Mouse (Mus musculus): ENCODE measurements around the gene Cep112.

Gene Cep112

DNA sequence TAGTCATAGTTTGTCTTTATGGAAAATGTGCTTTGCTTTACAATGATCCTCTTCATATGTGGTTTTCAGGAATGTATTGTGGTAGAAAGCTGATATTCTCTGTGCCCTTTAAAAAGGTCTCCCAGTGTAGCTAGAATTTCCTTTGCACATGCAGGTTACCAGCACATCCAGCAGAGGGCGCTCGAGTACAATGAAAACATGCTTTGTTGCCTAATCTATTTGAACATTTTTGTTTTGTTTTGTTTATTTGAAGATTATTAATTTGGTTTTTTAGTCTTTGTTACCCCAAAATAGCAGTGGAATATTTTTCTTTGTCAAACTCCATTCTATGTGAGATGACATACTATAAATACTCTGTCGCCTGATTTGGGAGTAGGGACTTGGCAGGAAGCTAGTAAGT lies 24.8 kb downstream of the Cep112 start:
- peak; percentile 82 for DNase-seq (ENCODE audit: low spot score)

DNA sequence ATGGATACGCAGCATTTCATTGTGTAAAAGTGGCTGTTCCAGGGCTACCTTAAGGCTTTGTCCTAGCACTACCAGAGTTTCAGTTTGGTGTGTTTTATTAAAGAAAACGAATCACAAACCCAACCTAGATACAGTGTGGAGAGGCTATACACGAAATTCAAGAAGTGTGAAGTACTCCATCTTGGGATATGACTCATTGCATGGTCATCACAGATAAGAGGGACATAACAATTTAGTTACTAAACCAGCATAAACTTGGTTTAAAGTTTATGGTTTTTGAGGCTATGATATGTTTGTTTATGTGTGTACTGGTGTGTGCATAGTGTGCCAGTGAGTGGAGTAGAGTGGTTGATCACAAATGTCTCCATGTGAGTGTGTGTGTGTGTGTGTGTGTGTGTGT lies 34.6 kb downstream of the Cep112 start:
- no peak for DNase-seq (ENCODE audit: low spot score)

DNA sequence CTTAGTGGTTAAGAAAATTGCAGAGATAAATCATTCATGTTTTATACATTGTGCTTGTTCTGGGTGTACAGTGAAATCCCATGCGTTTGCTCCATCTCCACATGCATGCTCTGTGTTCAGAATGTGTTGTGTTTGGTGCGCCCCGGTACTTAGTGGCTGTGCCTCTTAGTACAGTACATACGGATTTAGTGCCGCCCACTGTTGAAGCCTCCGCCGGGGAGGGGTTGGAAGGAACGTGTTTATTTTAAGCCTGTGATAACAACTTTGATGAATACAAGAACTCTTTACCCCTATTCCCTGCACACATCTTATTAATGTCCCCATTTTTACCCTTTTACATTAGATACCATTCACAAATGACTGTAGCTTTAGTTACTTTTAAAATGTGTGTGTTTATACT lies 39.1 kb downstream of the Cep112 start:
- DNase-seq (ENCODE audit: low spot score) = no peak

DNA sequence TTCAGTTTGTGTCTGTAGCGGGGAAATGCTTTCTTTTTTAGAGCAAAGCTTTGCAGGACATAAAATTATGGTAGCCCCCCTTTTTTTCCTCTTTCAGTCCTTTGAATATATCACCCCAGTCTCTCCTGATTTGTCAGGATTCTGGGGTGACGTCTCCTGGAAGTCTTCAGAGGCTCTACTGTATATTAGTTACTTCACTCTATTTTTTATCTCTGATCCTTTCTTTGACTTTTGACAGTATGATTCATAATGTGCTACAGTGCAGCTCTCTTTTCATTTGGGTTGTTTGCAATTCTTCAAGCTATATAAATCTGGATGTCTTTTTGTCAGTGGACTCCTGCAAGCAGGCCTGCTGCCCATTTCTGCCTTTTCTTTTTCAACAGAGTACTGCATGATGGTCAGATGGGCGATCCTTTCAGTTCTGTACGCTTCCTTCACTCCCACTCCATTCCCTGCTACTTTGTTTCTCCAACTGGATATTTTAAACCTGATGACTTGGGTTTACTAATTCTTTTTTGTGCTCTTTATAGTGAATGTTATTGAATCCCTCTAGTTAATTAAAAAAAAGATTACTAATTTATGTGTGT lies 39.8 kb downstream of the Cep112 start:
- no peak for DNase-seq (ENCODE audit: low spot score)

DNA sequence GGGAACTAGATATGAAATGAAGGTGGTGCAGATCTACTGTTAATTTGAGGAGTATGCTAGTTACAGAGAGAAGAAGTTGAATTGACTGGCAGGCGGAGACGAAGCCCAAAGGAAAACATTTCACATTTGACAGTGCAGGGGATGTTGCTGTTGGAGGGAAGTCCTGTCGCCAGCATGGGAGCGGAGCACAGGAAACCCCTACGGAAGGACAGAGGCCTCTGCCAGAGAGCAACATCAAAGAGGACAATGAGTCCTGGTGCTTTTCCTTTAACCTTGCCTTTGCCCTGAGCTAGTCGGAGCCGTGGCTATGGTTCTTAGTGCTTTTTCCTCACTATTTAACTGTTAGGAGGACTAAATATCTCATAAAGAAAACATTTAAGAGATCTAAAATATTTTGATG lies 50.7 kb downstream of the Cep112 start:
- no peak for DNase-seq (ENCODE audit: low spot score)

DNA sequence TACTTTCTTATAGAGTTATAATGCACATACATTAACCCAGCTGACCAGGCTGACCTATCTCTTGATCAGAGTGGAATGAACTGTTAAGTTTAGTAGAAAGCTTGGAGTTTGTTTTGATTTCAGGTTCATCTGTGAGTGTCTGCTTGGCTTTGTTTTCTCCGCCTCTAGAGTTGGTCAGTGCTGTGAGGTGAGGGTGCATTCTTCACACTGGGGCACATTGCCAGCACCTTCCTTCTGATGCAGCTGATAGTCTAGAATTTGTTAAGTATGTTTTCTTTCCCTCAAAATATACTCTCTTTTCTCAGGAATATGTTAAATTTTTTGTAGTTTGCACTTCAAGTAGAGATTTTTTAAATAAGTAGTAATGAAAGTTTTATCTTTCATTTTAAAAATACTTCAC lies 51.2 kb downstream of the Cep112 start:
- no peak for DNase-seq (ENCODE audit: low spot score)

DNA sequence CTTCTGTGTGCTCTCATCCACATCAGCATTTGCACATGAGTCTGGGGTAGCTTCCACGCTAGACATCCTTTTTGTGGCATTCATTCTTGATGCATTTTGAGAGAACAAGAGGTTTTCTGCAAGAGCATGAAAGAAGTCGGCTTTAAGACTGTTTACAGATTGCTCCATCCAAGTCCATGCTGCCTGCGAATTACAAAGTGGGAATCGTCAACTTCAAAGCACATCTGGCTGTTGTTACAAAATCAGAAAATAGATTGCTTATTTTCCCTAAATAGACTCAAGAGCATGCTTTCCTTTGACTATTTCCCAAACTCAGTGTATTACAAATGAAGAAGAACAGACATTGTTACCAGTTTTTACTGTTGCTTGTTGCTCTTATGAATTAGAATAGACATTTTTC lies 59.0 kb downstream of the Cep112 start:
- no peak for DNase-seq (ENCODE audit: low spot score)

DNA sequence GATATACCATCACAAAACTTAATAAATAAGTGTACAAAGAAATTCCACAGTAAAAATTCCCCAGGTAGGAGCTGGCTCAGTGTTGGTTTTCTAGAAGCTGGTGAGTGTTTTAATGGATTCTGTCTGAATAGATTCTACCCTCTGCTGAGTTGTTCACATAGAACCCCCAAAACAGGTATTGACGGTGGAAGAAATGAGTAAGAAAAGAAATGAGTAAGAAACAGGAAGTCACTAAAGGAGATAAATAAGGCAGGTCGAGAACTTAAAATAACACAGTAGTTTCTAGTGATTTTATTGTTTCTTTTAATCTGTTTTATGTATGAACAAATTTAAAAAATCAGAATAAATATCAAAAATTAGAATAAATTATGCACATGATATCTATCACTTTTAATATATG lies 63.3 kb downstream of the Cep112 start:
- no peak for DNase-seq (ENCODE audit: low spot score)

DNA sequence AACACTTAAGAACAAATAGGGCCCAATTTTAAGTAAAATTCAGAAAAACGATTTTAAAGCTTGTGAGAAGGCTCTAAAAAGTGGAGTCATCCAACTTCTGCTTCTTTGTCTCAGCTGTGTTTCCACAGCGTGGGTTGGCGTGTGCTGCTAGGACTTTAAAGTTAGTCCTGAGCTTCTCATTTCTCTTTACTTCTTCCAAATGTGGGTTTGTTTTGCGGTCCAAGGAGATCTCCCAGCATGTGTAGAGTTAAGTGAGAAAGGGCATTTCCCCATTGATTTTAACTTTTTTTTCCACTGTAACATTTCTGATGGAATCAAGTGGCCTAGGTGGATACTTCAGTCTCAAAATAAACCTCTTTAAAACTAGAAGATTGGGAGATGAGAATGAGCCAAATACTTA lies 64.9 kb downstream of the Cep112 start:
- no peak for DNase-seq (ENCODE audit: low spot score)

DNA sequence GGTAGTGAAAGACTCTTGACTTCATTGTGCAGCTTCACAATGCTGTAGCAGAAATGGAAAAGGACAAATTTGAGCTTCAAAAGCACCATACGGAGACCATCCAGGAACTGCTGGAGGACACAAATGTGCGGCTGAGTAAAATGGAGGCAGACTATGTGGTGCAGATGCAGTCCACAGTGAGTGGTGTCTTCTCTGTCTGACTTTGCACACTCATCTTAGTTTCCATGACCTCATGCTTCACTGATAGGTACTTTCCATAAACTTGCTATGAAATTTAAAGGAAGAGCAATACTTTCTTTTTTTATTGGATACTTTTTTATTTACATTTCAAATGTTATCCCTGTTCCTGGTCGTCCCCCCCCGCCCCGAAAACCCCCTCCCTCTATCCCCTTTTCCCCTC lies 83.2 kb downstream of the Cep112 start:
- DNase-seq (ENCODE audit: low spot score) = no peak

DNA sequence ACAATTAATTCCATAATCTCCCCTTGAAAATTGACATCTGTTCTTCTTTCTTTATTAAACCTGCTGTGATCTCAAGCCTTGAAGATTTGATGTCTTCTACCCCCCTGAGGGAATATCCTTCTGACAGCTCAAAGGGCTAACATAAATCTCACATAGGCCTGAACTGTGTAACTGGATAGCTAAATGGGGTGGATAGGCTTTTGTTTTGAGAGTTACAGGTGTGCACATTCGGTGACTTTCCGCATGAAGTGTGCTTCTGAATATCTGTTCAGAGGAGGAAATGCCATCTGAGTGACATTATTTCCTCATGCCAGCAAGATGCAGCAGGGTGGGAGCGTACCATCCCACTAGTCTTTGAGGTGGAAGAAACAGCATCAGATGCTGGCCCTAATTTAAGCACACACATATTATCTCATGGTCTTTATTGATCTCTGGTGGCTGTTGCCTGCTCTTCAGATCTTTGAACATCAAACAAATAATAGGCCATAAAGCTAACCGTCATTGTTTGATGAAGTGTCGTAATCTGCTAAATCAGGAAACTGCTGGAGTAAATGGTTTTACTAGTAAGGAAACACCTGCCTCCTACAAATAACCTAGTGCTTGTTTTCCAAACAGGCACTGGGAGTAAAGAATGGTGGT lies 102.9 kb downstream of the Cep112 start:
- DNase-seq (ENCODE audit: low spot score) = no peak

DNA sequence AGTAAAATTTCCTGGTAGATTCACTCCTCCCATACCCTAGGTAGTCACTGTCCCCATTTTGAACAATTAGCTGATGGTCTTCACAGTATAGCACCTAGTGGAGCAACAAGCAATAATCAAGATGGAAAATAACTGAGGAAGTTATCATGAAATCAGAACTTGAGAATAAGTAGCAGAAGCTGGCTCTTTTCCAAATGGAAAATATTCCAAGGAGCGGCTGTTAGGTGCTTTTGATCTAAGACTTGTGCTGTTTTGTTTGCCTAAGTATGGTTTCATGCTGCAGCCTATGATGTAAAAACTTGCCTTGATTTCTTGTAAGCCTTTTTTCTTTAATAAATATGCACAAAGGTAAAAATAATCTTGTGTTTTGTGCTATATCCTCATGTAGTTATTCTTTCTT lies 107.9 kb downstream of the Cep112 start:
- no peak for DNase-seq (ENCODE audit: low spot score)

DNA sequence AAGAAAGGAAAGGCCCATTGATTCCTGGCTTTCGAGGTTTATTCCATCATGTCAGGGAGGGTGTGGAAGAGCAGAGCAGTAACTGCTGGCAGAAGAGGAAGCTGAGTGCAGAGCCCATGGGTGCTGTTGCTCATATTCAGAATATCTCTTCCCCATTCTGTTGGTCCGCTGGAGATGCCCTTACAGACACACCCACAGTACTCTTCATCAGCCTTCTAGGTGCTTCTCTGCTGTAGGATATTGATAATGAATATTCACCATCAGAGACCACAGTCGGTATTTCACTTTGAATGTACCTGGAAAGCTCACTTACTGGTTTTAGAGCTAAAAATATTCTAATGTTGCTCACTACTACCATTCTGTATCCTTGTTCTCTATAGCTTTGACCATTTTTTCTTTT lies 109.0 kb downstream of the Cep112 start:
- no peak for DNase-seq (ENCODE audit: low spot score)

DNA sequence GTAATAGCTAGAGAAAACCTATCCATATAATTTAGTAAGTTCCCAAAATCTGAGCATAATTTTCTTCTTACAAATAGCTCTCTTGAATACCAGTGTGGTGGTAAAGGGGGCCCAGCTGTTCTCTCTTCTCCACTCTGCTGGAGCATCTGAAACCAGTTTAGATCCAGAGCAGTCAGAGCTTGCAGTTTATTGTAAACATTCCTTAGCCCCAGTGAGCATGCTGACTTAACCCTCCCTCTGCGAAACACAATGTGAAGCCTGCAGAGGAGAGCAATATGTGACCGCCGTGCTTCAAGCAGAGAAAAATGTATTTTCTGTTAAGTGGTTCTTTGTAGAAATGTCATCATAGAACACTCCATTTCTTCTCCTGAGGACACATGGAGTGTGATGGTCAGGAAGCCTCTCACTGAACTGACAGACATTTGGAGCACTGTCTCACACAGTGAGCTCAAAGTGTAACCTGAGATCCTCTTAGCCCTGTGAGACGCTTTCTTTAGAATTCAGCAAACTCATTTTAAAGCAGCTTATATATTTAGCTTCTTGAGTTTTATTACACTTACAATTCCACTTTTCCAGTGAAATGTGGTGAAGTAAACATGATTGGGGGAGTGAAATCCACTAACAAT lies 128.1 kb downstream of the Cep112 start:
- DNase-seq (ENCODE audit: low spot score) = no peak

DNA sequence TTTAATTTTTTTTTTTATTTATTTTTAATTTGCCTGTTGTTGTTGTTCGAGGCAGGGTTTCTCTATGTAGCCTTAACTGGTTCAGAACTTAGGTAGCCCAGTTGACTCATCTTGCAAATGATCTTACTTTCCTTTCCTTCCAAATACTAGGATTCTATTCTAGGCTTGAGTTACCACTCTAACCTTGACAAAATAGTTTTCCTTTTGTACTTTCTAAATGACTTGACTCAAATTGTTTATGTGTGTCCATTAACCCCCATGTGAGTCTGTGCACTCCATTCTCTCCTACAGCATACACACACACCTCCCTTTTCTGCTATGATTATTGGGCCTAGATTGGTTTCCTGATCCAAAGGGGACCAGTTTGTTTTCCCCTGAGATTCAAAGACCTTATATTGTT lies 128.9 kb downstream of the Cep112 start:
- DNase-seq (ENCODE audit: low spot score) = no peak

DNA sequence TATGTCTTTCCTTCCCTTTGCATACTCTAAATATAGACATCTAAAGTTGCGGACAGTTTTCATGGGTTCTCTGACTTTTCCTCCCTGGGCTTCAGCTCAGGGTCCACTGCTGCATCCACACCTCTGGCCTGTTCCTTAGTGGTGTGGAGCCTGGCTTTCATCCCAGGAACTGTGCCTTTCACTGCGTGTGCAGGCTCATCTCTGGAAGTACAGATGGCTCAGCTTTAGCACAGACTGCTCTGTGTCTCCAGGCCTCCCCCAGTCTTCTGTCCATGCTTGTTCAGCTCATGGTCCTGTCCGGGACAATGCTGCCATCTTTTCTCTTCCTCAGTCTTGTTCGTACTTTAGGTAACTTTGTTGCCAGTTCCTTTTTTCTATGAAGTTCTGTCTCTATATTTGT lies 133.6 kb downstream of the Cep112 start:
- no peak for DNase-seq (ENCODE audit: low spot score)

DNA sequence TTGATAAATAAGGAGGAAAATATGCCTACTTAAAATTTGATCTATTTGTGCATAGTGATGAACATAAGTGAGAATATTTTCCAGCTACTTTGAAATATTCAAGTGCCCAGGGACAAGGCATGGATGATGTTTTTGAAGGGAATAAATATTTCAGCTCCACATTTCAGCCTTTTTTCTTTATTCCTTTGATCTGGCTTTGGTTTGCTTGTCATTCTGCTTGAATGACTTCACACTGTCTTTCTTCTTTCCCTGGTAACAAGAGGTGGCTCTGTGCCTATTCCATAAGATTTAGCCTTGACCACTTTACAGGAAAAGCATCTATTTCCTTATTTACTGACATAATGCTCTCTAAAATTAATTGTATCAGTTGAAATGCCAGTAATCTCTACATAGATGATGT lies 134.5 kb downstream of the Cep112 start:
- DNase-seq (ENCODE audit: low spot score) = no peak

DNA sequence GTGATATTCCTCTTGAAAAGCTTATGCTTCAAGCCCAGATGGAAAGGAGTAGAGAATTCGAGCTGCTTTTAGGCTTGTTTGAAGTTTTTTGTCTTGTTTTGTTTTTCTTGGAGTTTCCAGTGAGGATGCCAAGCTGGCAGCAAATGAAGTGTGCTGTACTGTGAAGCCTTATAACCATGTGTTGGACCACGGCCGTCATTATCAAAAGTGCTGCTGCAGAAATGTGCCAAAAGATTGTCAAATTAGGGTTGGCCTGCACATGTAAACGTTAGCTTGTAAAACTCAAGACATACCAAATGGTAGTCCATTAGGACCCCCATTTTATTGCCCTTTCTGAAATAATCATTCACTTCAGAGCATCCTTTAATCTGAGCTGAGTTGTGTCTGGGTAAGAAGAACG lies 137.1 kb downstream of the Cep112 start:
- no peak for DNase-seq (ENCODE audit: low spot score)

DNA sequence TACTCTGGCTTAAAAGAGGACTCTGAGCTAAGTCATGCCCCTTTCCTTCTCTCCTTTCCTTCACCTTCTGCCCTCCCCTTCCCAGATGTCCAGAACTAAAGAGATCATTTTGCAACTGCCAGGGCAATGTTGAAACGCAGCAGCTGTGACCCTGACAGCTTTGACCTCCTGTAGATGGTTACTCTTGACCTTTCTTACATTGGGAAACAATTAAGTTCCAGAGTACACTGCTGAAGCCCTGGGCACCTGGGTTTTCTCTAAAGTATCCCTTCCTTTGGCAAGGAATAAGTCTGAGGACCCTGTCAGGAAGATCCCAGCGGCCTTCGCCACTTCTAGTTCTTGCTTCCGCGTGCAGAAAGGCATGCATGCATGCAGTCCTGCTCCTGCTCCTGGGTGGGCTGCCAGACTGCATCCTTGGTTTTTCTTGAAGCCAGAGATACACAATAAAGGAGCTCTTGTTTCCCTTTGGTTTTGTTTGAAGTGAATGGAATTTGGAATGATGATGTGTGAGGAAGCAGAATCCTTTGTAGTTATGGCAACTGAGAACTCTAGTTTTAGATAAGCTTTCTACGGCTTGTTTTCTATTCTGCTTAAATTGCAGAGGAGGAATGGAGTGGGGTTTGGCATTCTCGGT lies 161.7 kb downstream of the Cep112 start:
- no peak for DNase-seq (ENCODE audit: low spot score)

DNA sequence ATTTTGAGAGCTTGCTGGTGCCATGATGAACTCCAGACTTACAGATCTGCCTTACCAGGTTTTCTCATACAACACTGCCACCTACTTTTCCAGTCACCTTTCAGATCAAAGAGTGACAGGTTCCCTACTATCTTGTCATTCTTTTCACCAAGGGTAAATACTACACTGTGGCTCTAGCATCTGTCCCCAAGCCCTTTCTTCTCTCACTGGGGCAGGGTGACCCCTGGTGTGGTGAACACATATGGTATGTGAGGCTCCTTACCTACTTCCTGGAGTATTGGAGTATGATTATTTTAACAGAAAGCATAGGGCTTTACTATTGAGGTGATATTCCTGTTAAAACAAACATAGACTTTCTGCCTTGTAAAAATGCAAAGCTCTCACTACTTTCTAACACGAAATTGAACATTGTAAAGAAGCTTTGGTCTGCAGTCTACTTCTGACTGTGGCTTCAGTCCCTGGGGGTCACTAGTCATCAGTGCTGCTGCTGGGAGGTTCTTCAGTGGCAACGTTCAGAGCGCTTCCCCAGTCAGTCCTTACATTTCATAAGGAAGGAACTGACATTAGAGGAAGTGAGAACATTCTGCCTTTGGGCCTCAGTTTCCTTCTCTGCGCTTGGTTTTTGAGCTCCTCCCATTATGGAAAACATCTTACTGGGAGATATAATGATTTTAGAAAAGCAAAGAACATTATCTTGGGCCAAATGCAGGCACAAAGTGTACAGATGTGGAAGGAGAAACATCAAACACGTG lies 168.4 kb downstream of the Cep112 start:
- DNase-seq (ENCODE audit: low spot score) = no peak

DNA sequence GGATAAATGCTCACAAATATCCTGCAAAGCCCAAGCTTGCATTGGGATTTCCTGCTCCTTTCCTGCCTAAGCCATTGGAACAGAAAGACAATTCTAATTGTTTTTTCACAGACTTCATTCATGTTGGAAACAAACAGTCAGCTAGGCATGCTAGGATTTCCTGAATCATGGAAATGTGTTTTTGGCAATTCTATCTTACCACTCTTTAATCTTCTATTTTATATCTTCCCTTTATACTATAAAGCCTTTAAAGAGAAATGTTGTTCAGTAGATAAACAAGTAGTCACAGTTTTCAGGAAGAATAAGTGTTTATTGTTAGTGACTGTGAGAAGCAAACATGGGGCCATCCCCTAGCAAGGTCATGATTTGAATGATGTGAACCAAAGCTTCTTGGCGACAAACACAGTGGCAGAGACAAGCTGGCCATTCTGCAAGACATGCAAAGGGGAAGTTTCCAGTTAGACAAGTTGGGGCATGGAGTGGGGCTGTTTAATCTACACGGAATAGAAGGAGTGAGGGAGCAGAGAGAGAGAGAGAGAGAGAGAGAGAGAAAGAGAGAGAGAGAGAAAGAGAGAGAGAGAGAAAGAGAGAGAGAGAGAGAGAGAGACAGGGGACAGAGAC lies 169.1 kb downstream of the Cep112 start:
- no peak for DNase-seq (ENCODE audit: low spot score)

DNA sequence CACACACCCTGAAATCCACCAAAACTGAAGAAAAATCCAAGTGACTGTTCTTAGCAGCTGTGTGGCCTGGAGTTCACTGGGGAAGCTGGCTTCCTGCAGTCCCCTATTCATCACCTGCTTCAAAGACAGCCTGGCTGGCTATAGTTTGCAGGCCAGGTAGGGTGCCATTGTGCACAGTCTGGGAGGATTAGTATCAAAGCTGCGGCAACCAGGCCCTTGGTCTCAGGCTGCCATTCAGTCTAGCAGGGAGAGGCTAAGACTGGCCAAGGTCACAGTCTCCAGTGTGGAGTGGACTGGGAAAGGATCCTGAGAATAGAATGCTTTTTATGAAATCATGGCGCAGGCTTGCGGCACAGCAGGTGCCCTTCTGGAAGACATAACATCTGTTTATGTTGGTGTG lies 180.3 kb downstream of the Cep112 start:
- DNase-seq (ENCODE audit: low spot score) = no peak

All from adipocyte (in vitro differentiated cells).